Mouse (Mus musculus) heart, embryonic 13.5 days (tissue): ENCODE measurements around the gene Zhx3. TPM values are rescaled to one million over a fixed set of nuclear protein-coding genes. Genes with fewer than 3 reads are reported as not detected.

ENCODE experiments used
- ATAC-seq: fragments of 200-750 bp; cut with Nextera tagmentation; 2 replicates; pipeline ENCODE4 v1.8.0; 2017; ENCODE audit warnings: moderate TSS enrichment; ENCODE audit not compliant: insufficient number of reproducible peaks, low FRiP score, low TSS enrichment; ENCODE audit errors: extremely low read depth
- H3K27ac ChIP-seq: fragments of 300-500 bp; sonication (generic); replicated peaks from 2 replicates; pipeline ENCODE4 v1.5.1; 2015; ENCODE audit warnings: moderate library complexity, mild to moderate bottlenecking, inconsistent platforms
- H3K27me3 ChIP-seq: fragments of 300-500 bp; sonication (generic); replicated peaks from 2 replicates; pipeline ENCODE4 v1.6.1; 2015; ENCODE audit warnings: mild to moderate bottlenecking, inconsistent platforms
- H3K36me3 ChIP-seq: fragments of 300-500 bp; sonication (generic); 2 replicates; pipeline ENCODE4 v1.6.1; 2015; ENCODE audit warnings: mild to moderate bottlenecking, inconsistent platforms
- H3K4me1 ChIP-seq: fragments of 300-500 bp; sonication (generic); 2 replicates; pipeline ENCODE4 v1.6.1; 2015; ENCODE audit warnings: inconsistent platforms
- H3K4me2 ChIP-seq: fragments of 300-500 bp; sonication (generic); 2 replicates; pipeline ENCODE4 v1.6.1; 2015; ENCODE audit warnings: inconsistent platforms, mild to moderate bottlenecking, moderate library complexity
- H3K4me3 ChIP-seq: fragments of 300-500 bp; sonication (generic); 2 replicates; pipeline ENCODE4 v1.5.1; 2015; ENCODE audit warnings: moderate library complexity, mild to moderate bottlenecking, inconsistent platforms
- H3K9ac ChIP-seq: fragments of 300-500 bp; sonication (generic); 2 replicates; pipeline ENCODE4 v1.6.1; 2015; ENCODE audit warnings: inconsistent platforms, mild to moderate bottlenecking, moderate library complexity
- H3K9me3 ChIP-seq: fragments of 300-500 bp; sonication (generic); 2 replicates; pipeline ENCODE4 v1.6.1; 2016; ENCODE audit warnings: inconsistent platforms
- WGBS: fragments of 180-500 bp; shearing (Covaris S2); methylation state at CpG from one replicate; pipeline ENCODE4 v1.1.7; 2015; ENCODE audit warnings: mixed read lengths; 5-methylcytosine and 5-hydroxymethylcytosine counted together
- polyA plus RNA-seq: library from polyadenylated mRNA; unstranded; fragments of >200 nt; fragmentation: Nextera tagmentation; extraction: Ambion mirVana; gene quantifications from 2 replicates; pipeline ENCODE4 v1.2.1, GENCODE M21; 2015

Gene Zhx3
- polyA plus RNA-seq, 1 experiment from 2014 or later: 6.8 TPM

DNA sequence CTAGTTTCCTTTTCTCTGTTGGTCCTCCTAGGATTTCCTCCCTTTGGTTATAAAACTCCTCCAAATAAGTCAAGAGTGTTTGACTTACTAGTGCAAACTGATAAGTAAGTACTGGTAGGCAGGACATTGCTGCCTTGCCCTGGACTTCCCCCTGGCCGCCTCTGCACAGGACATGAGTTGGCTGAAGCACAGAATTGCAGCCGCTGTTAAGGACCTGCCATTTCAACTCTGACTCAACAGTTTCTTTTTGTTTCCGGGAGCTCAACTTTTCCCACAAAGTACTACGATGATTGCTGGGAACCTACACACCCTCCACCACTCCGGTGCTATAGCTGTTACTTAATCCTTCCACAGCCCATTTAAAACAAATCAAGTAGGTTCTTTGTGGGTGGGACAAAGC lies 172.5 kb downstream of the Zhx3 start:
- Histone ChIP-seq H3K9me3 (no peaks in the 10 kb centered on the region), H3K36me3 (peaks cover 80% of the 10 kb centered on the region), H3K4me3 (no peak overlapping the region), H3K9ac (0 out of 2 replicates have a peak overlapping the region, but pooled peaks have one; percentile 2), H3K27ac (peak overlapping the region; percentile 67), H3K4me2 (no peak overlapping the region), H3K4me1 (peaks cover 24% of the 10 kb centered on the region), H3K27me3 (no peaks in the 10 kb centered on the region)
- no peak for ATAC-seq
- 40% methylated on average over 5 of the region's 5 CpGs for WGBS

Other genes with a start within 250 kb of the Zhx3 start
- 44.9 and 48.0 TPM in 2 replicates for gene Top1, start 227.1 kb downstream of the Zhx3 start, polyA plus RNA-seq
- gene Plcg1, start 141.7 kb downstream of the Zhx3 start, polyA plus RNA-seq: 25.5 and 29.4 TPM in 2 replicates
- 1.4 and 1.6 TPM in 2 replicates for gene Lpin3, start 7.7 kb upstream of the Zhx3 start, polyA plus RNA-seq
- 3.8 and 3.9 TPM in 2 replicates for gene Emilin3, start 39.3 kb upstream of the Zhx3 start, polyA plus RNA-seq
- 15.2 and 16.7 TPM in 2 replicates for gene Chd6, start 236.1 kb upstream of the Zhx3 start, polyA plus RNA-seq